Mouse (Mus musculus): ENCODE results near the gene Gm42669. TPM values are rescaled to one million over a fixed set of nuclear protein-coding genes. Genes with fewer than 3 reads are reported as not detected.

Gm42669 gene
- under 1 TPM in 1 of 2 experiments, not detected in 1; 0.13 TPM for total RNA-seq (2023)

GRCm38 (mm10) chr5:107507321-107507720 is at the start of gene Gm42669:
Gene Gm42669 (plus strand): TSS chr5:107507621.

GRCm38 (mm10) chr5:107534581-107534980 is 27.2 kb downstream of the Gm42669 start, which contains the start of gene 1700028K03Rik:
Gene 1700028K03Rik (plus strand): TSS chr5:107534709.

GRCm38 (mm10) chr5:107597301-107598077 is 90.1 kb downstream of the Gm42669 start, which contains the start of the genes Rpap2 and Glmn:
Gene Rpap2 (plus strand): TSS chr5:107597373.
Gene Glmn (minus strand): TSS chr5:107597888.

Other genes with a start within 250 kb of the Gm42669 start
- 1 to 10 TPM in 1 of 2 experiments, under 1 TPM in 1; 0.84 to 4.3 TPM for gene Tgfbr3, start 218.0 kb upstream of the Gm42669 start, total RNA-seq (2023)
- under 1 TPM in 1 of 2 experiments, not detected in 1; 0.22 TPM for gene Brdt, start 176.5 kb upstream of the Gm42669 start, total RNA-seq (2023)
- gene Ephx4, start 104.9 kb upstream of the Gm42669 start, total RNA-seq (2023) = not detected
- not detected for gene Lpcat2b, start 76.1 kb upstream of the Gm42669 start, total RNA-seq (2023)
- gene Btbd8, start 69.6 kb upstream of the Gm42669 start, total RNA-seq (2023) = 1 to 10 TPM; 3.2 to 5.1 TPM
- not detected for gene 1700028K03Rik, start 27.1 kb downstream of the Gm42669 start, total RNA-seq (2023)
- gene Rpap2, start 89.8 kb downstream of the Gm42669 start, total RNA-seq (2023) = 10 to 100 TPM in 1 of 2 experiments, 1 to 10 TPM in 1; 7.4 to 10.2 TPM
- gene Glmn, start 90.3 kb downstream of the Gm42669 start, total RNA-seq (2023) = 1 to 10 TPM; 1.8 to 3.2 TPM
- 10 to 100 TPM; 20.5 to 21.1 TPM for gene Gfi1, start 218.4 kb downstream of the Gm42669 start, total RNA-seq (2023)

All from neutrophil, adult 59 days (primary cell).